Mouse (Mus musculus) intestine, embryonic 16.5 days (tissue): ENCODE measurements around the gene Tsc22d1. TPM values are rescaled to one million over a fixed set of nuclear protein-coding genes. Genes with fewer than 3 reads are reported as not detected.

ENCODE experiments used
- ATAC-seq: fragments of 200-750 bp; cut with Nextera tagmentation; 2 replicates; pipeline ENCODE4 v1.8.0; 2017; ENCODE audit warnings: moderate TSS enrichment, moderate library complexity
- H3K27ac ChIP-seq: fragments of 300-500 bp; sonication (generic); 2 replicates; pipeline ENCODE4 v1.5.1; 2014; ENCODE audit warnings: mild to moderate bottlenecking, low read length
- H3K27me3 ChIP-seq: fragments of 300-500 bp; sonication (generic); replicated peaks from 2 replicates; pipeline ENCODE4 v1.6.1; 2014; ENCODE audit warnings: low read length, control low read depth, mixed read lengths; ENCODE audit not compliant: control insufficient read depth, insufficient read depth
- H3K36me3 ChIP-seq: fragments of 300-500 bp; sonication (generic); 2 replicates; pipeline ENCODE4 v1.6.1; 2014; ENCODE audit warnings: low read length, control low read depth; ENCODE audit not compliant: control insufficient read depth, insufficient read depth
- H3K4me1 ChIP-seq: fragments of 300-500 bp; sonication (generic); 2 replicates; pipeline ENCODE4 v1.6.1; 2014; ENCODE audit warnings: low read length, control low read depth, mixed read lengths; ENCODE audit not compliant: control insufficient read depth, insufficient read depth
- H3K4me2 ChIP-seq: fragments of 300-500 bp; sonication (generic); 2 replicates; pipeline ENCODE4 v1.6.1; 2014; ENCODE audit warnings: low read depth, low read length, control low read depth
- H3K4me3 ChIP-seq: fragments of 300-500 bp; sonication (generic); 2 replicates; pipeline ENCODE4 v1.5.1; 2014; ENCODE audit warnings: mild to moderate bottlenecking, low read length
- H3K9ac ChIP-seq: fragments of 300-500 bp; sonication (generic); 2 replicates; pipeline ENCODE4 v1.6.1; 2014; ENCODE audit warnings: low read depth, low read length
- H3K9me3 ChIP-seq: fragments of 300-500 bp; sonication (generic); 2 replicates; pipeline ENCODE4 v1.6.1; 2016; ENCODE audit warnings: low read length, control low read depth; ENCODE audit not compliant: control insufficient read depth
- WGBS: fragments of 180-500 bp; shearing (Covaris S2); extraction: QIAGEN DNeasy Blood & Tissue Kit; methylation state at CpG from one replicate; pipeline ENCODE4 v1.1.7; 2014; 5-methylcytosine and 5-hydroxymethylcytosine counted together
- polyA plus RNA-seq: library from polyadenylated mRNA; unstranded; fragments of >200 nt; fragmentation: Nextera tagmentation; extraction: Ambion mirVana; gene quantifications from 2 replicates; pipeline ENCODE4 v1.2.1, GENCODE M21; 2015

Tsc22d1 gene
- polyA plus RNA-seq, 1 experiment from 2014 or later, result 424 TPM

GRCm38 (mm10) chr14:76488101-76489044, 73.6 kb downstream of the Tsc22d1 start:
- 60% methylated on average over 18 of the region's 18 CpGs for WGBS
- H3K27me3 ChIP-seq, result no peaks in the 10 kb centered on the region
- no peak overlapping the region for H3K27ac ChIP-seq
- H3K4me3 ChIP-seq, result no peak overlapping the region
- no peak for ATAC-seq
- H3K4me1 ChIP-seq, result peaks cover 13% of the 10 kb centered on the region
- H3K4me2 ChIP-seq, result no peak overlapping the region
- H3K36me3 ChIP-seq, result no peaks in the 10 kb centered on the region
- no peaks in the 10 kb centered on the region for H3K9me3 ChIP-seq
- no peak overlapping the region for H3K9ac ChIP-seq

DNA sequence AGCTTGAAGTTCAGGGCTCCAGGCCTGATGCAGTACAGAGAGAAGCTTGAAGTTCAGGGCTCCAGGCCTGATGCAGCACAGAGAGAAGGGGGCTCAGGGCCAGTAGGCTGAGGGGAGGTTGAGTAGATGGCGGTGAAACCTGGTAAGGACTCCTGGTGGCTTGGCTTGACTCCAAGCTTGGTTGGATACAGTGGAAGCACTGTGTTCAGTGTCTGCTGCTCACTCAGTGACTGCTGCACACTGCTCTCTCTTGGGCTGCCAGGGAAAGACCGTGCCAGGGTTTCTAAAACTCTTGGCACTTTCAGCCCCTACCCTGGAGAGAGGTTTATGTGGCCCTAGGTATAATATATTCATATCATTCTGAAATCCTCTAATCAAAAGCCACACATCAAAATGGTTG, 74.4 kb downstream of the Tsc22d1 start:
- Histone ChIP-seq H3K4me2 (no peak overlapping the region), H3K9ac (no peak overlapping the region), H3K27me3 (no peaks in the 10 kb centered on the region), H3K4me1 (peaks cover 13% of the 10 kb centered on the region), H3K9me3 (no peaks in the 10 kb centered on the region), H3K36me3 (no peaks in the 10 kb centered on the region), H3K4me3 (no peak overlapping the region), H3K27ac (no peak overlapping the region)
- WGBS, result 69% methylated on average over 2 of the region's 2 CpGs
- ATAC-seq, result no peak

DNA sequence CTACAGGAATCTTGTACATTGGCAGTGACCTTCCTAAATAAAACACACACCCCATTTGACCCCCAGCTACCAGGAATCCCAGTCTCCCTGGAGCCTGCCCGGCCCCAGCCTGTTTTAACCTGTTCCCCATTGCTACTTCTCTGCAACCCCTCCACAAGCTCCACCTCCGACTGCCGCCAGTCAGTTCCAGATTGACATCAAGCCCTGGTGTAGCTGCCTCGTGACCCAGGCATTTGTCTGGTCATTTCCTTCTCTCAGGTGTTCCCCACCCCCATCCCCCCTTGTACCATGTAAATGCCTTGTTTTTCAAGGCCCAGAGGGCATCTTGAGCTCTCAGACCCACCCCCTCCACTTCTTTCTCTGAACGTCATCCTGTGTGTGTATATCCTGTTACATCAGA, 80.3 kb downstream of the Tsc22d1 start:
- Histone ChIP-seq H3K9me3 (no peaks in the 10 kb centered on the region), H3K4me3 (no peak overlapping the region), H3K36me3 (no peaks in the 10 kb centered on the region), H3K4me1 (peaks cover under 1% of the 10 kb centered on the region; the same call in 1 of the 2 replicates), H3K9ac (no peak overlapping the region), H3K27ac (no peak overlapping the region), H3K4me2 (no peak overlapping the region), H3K27me3 (no peaks in the 10 kb centered on the region)
- 61% methylated on average over 5 of the region's 5 CpGs for WGBS
- no peak for ATAC-seq

DNA sequence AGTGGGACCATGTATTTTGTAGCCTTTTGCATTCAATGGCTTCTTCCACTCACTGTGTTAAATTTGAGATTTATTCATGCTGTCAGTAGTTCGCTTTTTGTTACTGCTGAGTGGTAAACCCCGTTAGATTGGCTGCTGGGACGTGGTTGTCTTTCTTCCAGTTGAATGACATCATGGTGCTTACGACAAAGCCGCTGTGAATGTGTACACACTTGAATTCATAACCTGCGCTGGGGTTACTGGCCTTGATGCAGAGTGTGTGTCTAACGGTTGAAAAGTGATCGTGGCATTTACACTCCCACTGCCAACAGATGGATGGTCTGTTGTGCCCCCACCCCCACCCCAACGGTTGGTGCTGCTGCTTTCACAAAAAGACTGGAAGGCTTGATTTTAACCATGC, 82.4 kb downstream of the Tsc22d1 start:
- H3K4me2 ChIP-seq, result no peak overlapping the region
- H3K4me1 ChIP-seq, result peaks cover 4% of the 10 kb centered on the region; the same call in 1 of the 2 replicates
- WGBS, result 71% methylated on average over 9 of the region's 9 CpGs
- H3K36me3 ChIP-seq, result no peaks in the 10 kb centered on the region
- H3K4me3 ChIP-seq, result no peak overlapping the region
- H3K9ac ChIP-seq, result no peak overlapping the region
- no peak for ATAC-seq
- no peaks in the 10 kb centered on the region for H3K27me3 ChIP-seq
- H3K27ac ChIP-seq, result no peak overlapping the region
- H3K9me3 ChIP-seq, result no peaks in the 10 kb centered on the region

GRCm38 (mm10) chr14:76498210-76498609, 83.4 kb downstream of the Tsc22d1 start:
- no peak for ATAC-seq
- 64% methylated on average over 7 of the region's 7 CpGs for WGBS
- Histone ChIP-seq H3K9me3 (no peaks in the 10 kb centered on the region), H3K9ac (no peak overlapping the region), H3K27ac (no peak overlapping the region), H3K27me3 (no peaks in the 10 kb centered on the region), H3K4me1 (peaks cover 4% of the 10 kb centered on the region; the same call in 1 of the 2 replicates), H3K4me2 (no peak overlapping the region), H3K4me3 (no peak overlapping the region), H3K36me3 (no peaks in the 10 kb centered on the region)

DNA sequence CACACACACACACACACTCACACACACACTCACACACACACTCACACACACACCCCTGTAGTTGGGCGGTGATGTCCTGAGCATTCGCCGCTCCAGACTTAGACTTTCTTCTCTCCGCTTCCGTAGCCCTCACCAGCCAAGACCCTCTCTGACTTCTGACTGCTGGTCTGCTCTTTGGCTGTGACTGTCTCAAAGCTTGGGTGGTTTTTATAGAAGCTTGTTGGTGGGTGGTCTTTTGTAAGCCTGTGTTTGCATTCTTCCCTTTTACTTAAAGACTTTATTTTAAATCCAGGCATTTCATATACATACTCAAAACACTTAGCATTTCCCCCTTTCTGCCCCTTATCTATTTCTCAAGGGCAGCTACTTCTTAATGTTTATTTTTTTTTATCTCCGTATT, 84.7 kb downstream of the Tsc22d1 start:
- Histone ChIP-seq H3K9me3 (no peaks in the 10 kb centered on the region), H3K27ac (no peak overlapping the region), H3K4me3 (no peak overlapping the region), H3K4me1 (peaks cover 4% of the 10 kb centered on the region), H3K27me3 (no peaks in the 10 kb centered on the region), H3K9ac (no peak overlapping the region), H3K36me3 (no peaks in the 10 kb centered on the region), H3K4me2 (no peak overlapping the region)
- WGBS, result 58% methylated on average over 6 of the region's 6 CpGs
- ATAC-seq, result no peak

DNA sequence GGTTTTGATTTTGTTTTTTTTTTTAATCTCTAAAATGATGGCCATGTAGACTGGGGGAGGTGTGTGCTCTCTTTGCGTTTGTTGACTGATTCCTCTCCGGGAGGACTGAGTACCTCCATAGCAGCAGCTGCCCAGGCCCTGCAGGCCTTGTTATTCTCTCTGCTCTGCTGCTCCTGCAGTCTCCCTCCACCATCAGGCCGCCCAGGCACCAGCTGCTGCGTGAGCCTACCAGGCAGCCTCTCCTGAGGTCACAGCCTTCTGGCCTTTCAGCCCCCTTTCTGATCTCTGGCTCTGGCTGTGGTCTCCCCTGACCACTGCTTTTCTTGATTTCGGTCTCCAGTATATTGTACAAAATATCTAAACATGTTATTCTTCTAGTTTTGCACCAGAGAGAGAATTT, 85.3 kb downstream of the Tsc22d1 start:
- Histone ChIP-seq H3K36me3 (no peaks in the 10 kb centered on the region), H3K9ac (0 out of 2 replicates have a peak overlapping the region, but pooled peaks have one; percentile 17), H3K27me3 (no peaks in the 10 kb centered on the region), H3K27ac (no peak overlapping the region), H3K9me3 (no peaks in the 10 kb centered on the region), H3K4me3 (no peak overlapping the region), H3K4me1 (peaks cover 4% of the 10 kb centered on the region), H3K4me2 (no peak overlapping the region)
- 43% methylated on average over 5 of the region's 5 CpGs for WGBS
- no peak for ATAC-seq

- Histone ChIP-seq H3K4me3 (peak overlapping the region; percentile 78; the same call in 1 of the 2 replicates), H3K27me3 (no peaks in the 10 kb centered on the region), H3K4me2 (peak overlapping the region; percentile 56), H3K36me3 (peaks cover 6% of the 10 kb centered on the region), H3K27ac (peak overlapping the region; percentile 3; the same call in 1 of the 2 replicates), H3K9ac (0 out of 2 replicates have a peak overlapping the region, but pooled peaks have one; percentile 17), H3K9me3 (no peaks in the 10 kb centered on the region), H3K4me1 (peaks cover 18% of the 10 kb centered on the region)
- WGBS, result 10% methylated on average over 13 of the region's 13 CpGs
- ATAC-seq, result no peak
These were observed 88.6 kb downstream of the Tsc22d1 start for GRCm38 (mm10) chr14:76503231-76503851.

GRCm38 (mm10) chr14:76504121-76504737, 89.5 kb downstream of the Tsc22d1 start:
- Histone ChIP-seq H3K27me3 (no peaks in the 10 kb centered on the region), H3K27ac (peak overlapping the region; percentile 100), H3K9ac (peak overlapping the region; percentile 97), H3K4me1 (peaks cover 18% of the 10 kb centered on the region), H3K4me2 (peak overlapping the region; percentile 94), H3K36me3 (peaks cover 6% of the 10 kb centered on the region), H3K4me3 (peak overlapping the region; percentile 78), H3K9me3 (no peaks in the 10 kb centered on the region)
- under 1% methylated on average over 47 of the region's 52 CpGs for WGBS
- ATAC-seq, result peak; percentile 95
